ENCODE assay signal across 8 mouse cellular contexts in genomic region chr1:177257178-177258033, GRCm38 (mm10). TPM values are rescaled to one million over a fixed set of nuclear protein-coding genes. Genes with fewer than 3 reads are reported as not detected.
DNase-seq lines count a peak whose midpoint lies in the region; ATAC-seq and TF ChIP-seq lines count a peak whose summit lies in the region.

No protein-coding gene starts in this region.

- peak overlapping the region; percentile 98 for H3K9ac ChIP-seq in forebrain, embryonic 16.5 days (replicated peaks; ENCODE audit: low read depth, low read length)
- H3K9ac ChIP-seq in lung, embryonic 14.5 days = peak overlapping the region; percentile 88

- 1% methylated on average over 72 of the region's 86 CpGs for WGBS in forebrain, embryonic 16.5 days
- WGBS in lung, embryonic 14.5 days = under 1% methylated on average over 81 of the region's 86 CpGs
- WGBS in olfactory bulb, adult 2 months = under 1% methylated on average over 77 of the region's 86 CpGs

- peak overlapping the region; percentile 69 for H3K4me2 ChIP-seq in forebrain, embryonic 16.5 days (ENCODE audit: low read length)
- H3K4me2 ChIP-seq in lung, embryonic 14.5 days = peak overlapping the region; percentile 92

- H3K4me3 ChIP-seq in forebrain, embryonic 16.5 days (replicated peaks; ENCODE audit: low read length) = peak overlapping the region; percentile 92
- H3K4me3 ChIP-seq in lung, embryonic 14.5 days (ENCODE audit: low read depth, low read length) = peak overlapping the region; percentile 87
- peak overlapping the region; percentile 85 for H3K4me3 ChIP-seq in olfactory bulb, adult 2 months (ENCODE audit: insufficient read depth, low read depth, low read length)

- H3K9me3 ChIP-seq in forebrain, embryonic 16.5 days (ENCODE audit: control insufficient read depth, low read length) = no peaks in the 10 kb centered on the region
- H3K9me3 ChIP-seq in lung, embryonic 14.5 days (ENCODE audit: low read depth, low read length) = no peaks in the 10 kb centered on the region

- intact Hi-C loops in heart, postnatal 36 days (cut with DNase I) = loop anchor here (2.0 to 5.0 kb wide), 2 partner anchors 65 to 183 kb away; no protein-coding TSS in a partner anchor

- DNase-seq in ES-CJ7 (ENCODE audit: low read depth, low spot score) = peak; percentile 81
- peak; percentile 75 to 80 for DNase-seq in cerebellum, adult 18-20 months
- peak; percentile 61 to 68 for DNase-seq in heart, postnatal 36 days
- peak; percentile 66 to 68 for DNase-seq in layer of hippocampus, adult 8-10 months (ENCODE audit: low spot score in 2 of 2)
- peak; percentile 81 for DNase-seq in lung, embryonic 14.5 days
- DNase-seq in thymus, adult 18-20 months = peak; percentile 47 to 49

- peaks cover 17% of the 10 kb centered on the region for H3K4me1 ChIP-seq in forebrain, embryonic 16.5 days (replicated peaks; ENCODE audit: control insufficient read depth, insufficient read depth, low read length)
- 0 out of 2 replicates have a peak, but pooled peaks cover 3% of the 10 kb centered on the region for H3K4me1 ChIP-seq in lung, embryonic 14.5 days (ENCODE audit: insufficient read depth)
- H3K4me1 ChIP-seq in olfactory bulb, adult 2 months (ENCODE audit: control insufficient read depth, insufficient read depth, low read length) = peaks cover 4% of the 10 kb centered on the region; the same call in 1 of the 2 replicates

- TF ChIP-seq POLR2A in olfactory bulb, adult 2 months (IDR thresholded peaks at IDR 0.05; ENCODE audit: insufficient read depth, low read depth, low read length) = no peak

- peak; percentile 66 for ATAC-seq in forebrain, embryonic 16.5 days
- ATAC-seq in lung, embryonic 14.5 days (ENCODE audit: insufficient read depth) = peak; percentile 57

- H3K36me3 ChIP-seq in forebrain, embryonic 16.5 days (ENCODE audit: control insufficient read depth, insufficient read depth) = no peaks in the 10 kb centered on the region
- H3K36me3 ChIP-seq in lung, embryonic 14.5 days (ENCODE audit: insufficient read depth) = no peaks in the 10 kb centered on the region

- H3K27ac ChIP-seq in forebrain, embryonic 16.5 days (ENCODE audit: low read length) = peak overlapping the region; percentile 100
- peak overlapping the region; percentile 97 for H3K27ac ChIP-seq in lung, embryonic 14.5 days (ENCODE audit: low read depth)
- H3K27ac ChIP-seq in olfactory bulb, adult 2 months (ENCODE audit: insufficient read depth, low read depth, low read length) = peak overlapping the region; percentile 13

- H3K27me3 ChIP-seq in forebrain, embryonic 16.5 days (replicated peaks; ENCODE audit: control insufficient read depth, insufficient read depth, low read length) = no peaks in the 10 kb centered on the region
- H3K27me3 ChIP-seq in lung, embryonic 14.5 days (ENCODE audit: insufficient read depth, low read length) = no peaks in the 10 kb centered on the region

- 0 out of 2 replicates have a peak, but pooled peaks have one; percentile 6 for TF ChIP-seq CTCF in lung, embryonic 14.5 days (IDR thresholded peaks at IDR 0.05; ENCODE audit: low read depth)
- TF ChIP-seq CTCF in olfactory bulb, adult 2 months (IDR thresholded peaks at IDR 0.05; ENCODE audit: insufficient read depth, low read depth, low read length) = no peak

RNA-seq across cellular contexts. Expression of gene Akt3, which starts 0.6 kb away (rescaled TPM):
- polyA plus RNA-seq in forebrain, embryonic 16.5 days (2015; fragmentation: Nextera tagmentation; extraction: Ambion mirVana) = 40.6 and 44.9 TPM in 2 replicates
- total RNA-seq in heart, postnatal 36 days (2021) = 10 to 100 TPM; 22.5 to 23.8 TPM
- 100 to 1,000 TPM; 208 to 256 (median 240) TPM for total RNA-seq in layer of hippocampus, adult 8-10 months (2022)
- polyA plus RNA-seq in lung, embryonic 14.5 days (2014; fragmentation: Nextera tagmentation; extraction: Ambion mirVana) = 6.8 and 6.9 TPM in 2 replicates
- 195 and 204 TPM in 2 replicates for polyA plus RNA-seq in olfactory bulb, adult 2 months (2012; ENCODE audit: insufficient read depth, insufficient read length, low replicate concordance, missing spikeins)

Comparison
In these comparisons a context has a peak if more than half of its experiments do, and no peak if none do; other contexts are left out.
1. Peak in every context shown above with its lines: DNase-seq, ATAC-seq, H3K4me3 ChIP-seq and H3K27ac ChIP-seq.
2. H3K27ac ChIP-seq: peak in every context shown above with its lines; median percentile 100 in forebrain, embryonic 16.5 days; 97 in lung, embryonic 14.5 days; 13 in olfactory bulb, adult 2 months.